31 mouse cellular contexts compared by ENCODE assay signal in the genomic region with DNA sequence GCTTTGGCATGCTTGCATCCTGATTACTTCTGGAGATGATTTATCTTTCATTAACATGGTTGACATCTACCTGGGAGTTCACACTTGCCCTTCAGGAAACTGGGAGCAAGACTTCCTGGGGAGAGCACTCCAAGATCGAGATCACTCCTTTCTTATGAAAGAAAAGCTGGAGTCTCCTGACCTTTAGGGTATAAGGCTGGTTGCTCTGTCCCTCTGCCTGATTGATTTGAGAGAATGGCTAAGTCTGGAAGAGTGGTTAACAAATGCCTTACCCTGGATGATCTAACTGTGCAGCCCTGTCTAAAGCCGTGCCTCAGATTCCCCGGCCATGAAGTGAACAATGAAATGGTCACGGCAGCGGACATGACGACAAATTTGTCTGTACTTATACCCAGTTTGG.
"Had no signal": no experiment of that assay in that cellular context is flagged by ENCODE, and none has a peak within 500 bp of the region (broad histone marks: within the 10 kb centered on the region; RNA-seq: fewer than 3 reads in every experiment).

No protein-coding gene starts in this region.

- H3K27me3 ChIP-seq: limb, embryonic 12.5 days; limb, embryonic 13.5 days; limb, embryonic 15.5 days; liver, embryonic 12.5 days; liver, embryonic 13.5 days; liver, embryonic 15.5 days; lung, embryonic 15.5 days; midbrain, embryonic 12.5 days; midbrain, embryonic 13.5 days; midbrain, embryonic 15.5 days had no signal

- ATAC-seq: liver, embryonic 12.5 days; liver, postnatal 0 days; lung, postnatal 0 days; midbrain, embryonic 13.5 days; midbrain, embryonic 15.5 days; midbrain, embryonic 16.5 days had no signal

- H3K36me3 ChIP-seq: limb, embryonic 10.5 days; limb, embryonic 12.5 days; limb, embryonic 13.5 days; limb, embryonic 15.5 days; liver, embryonic 12.5 days; liver, embryonic 13.5 days; liver, embryonic 15.5 days; lung, embryonic 15.5 days; midbrain, embryonic 10.5 days; midbrain, embryonic 12.5 days; midbrain, embryonic 13.5 days; midbrain, embryonic 15.5 days had no signal

- H3K4me1 ChIP-seq: limb, embryonic 12.5 days; limb, embryonic 15.5 days; liver, embryonic 12.5 days; liver, embryonic 13.5 days; liver, embryonic 15.5 days; lung, embryonic 15.5 days; megakaryocyte, embryonic 14.5 days; midbrain, embryonic 10.5 days; midbrain, embryonic 12.5 days; midbrain, embryonic 13.5 days; midbrain, embryonic 15.5 days had no signal

- H3K4me2 ChIP-seq: limb, embryonic 12.5 days; limb, embryonic 13.5 days; limb, embryonic 15.5 days; liver, embryonic 11.5 days; liver, embryonic 12.5 days; liver, embryonic 13.5 days; liver, embryonic 15.5 days; lung, embryonic 14.5 days; lung, embryonic 15.5 days; midbrain, embryonic 11.5 days; midbrain, embryonic 12.5 days; midbrain, embryonic 13.5 days; midbrain, embryonic 15.5 days had no signal

- H3K27ac ChIP-seq: limb, embryonic 10.5 days; limb, embryonic 12.5 days; limb, embryonic 13.5 days; limb, embryonic 15.5 days; liver, embryonic 12.5 days; liver, embryonic 13.5 days; liver, embryonic 14.5 days; liver, embryonic 15.5 days; lung, embryonic 15.5 days; macrophage; midbrain, embryonic 10.5 days; midbrain, embryonic 12.5 days; midbrain, embryonic 13.5 days; midbrain, embryonic 15.5 days had no signal

- H3K4me3 ChIP-seq: limb, embryonic 10.5 days; limb, embryonic 12.5 days; limb, embryonic 13.5 days; limb, embryonic 15.5 days; liver, embryonic 12.5 days; liver, embryonic 13.5 days; liver, embryonic 15.5 days; lung, embryonic 15.5 days; megakaryocyte, embryonic 14.5 days; midbrain, embryonic 10.5 days; midbrain, embryonic 12.5 days; midbrain, embryonic 13.5 days; midbrain, embryonic 15.5 days; myocyte had no signal

- DNase-seq: left cerebral cortex, postnatal 4 days; liver; liver, embryonic 13.5 days; liver, postnatal 0 days; lung, adult 18-20 months; lung, adult 2 months; lung, embryonic 14.5 days; lung, postnatal 10 days; lung, postnatal 14 days; lung, postnatal 36 days; lung, postnatal 4 days; midbrain, embryonic 14.5 days had no signal

- H3K9ac ChIP-seq: limb, embryonic 12.5 days; limb, embryonic 13.5 days; limb, embryonic 15.5 days; liver, embryonic 12.5 days; liver, embryonic 13.5 days; liver, embryonic 14.5 days; liver, embryonic 15.5 days; liver, postnatal 0 days; lung, embryonic 14.5 days; lung, embryonic 15.5 days; midbrain, embryonic 12.5 days; midbrain, embryonic 13.5 days; midbrain, embryonic 15.5 days had no signal

- H3K9me3 ChIP-seq: limb, embryonic 10.5 days; limb, embryonic 12.5 days; limb, embryonic 13.5 days; limb, embryonic 15.5 days; liver, embryonic 12.5 days; liver, embryonic 13.5 days; liver, embryonic 15.5 days; lung, embryonic 15.5 days; midbrain, embryonic 10.5 days; midbrain, embryonic 12.5 days; midbrain, embryonic 13.5 days; midbrain, embryonic 15.5 days had no signal
